Mouse (Mus musculus): ENCODE data around the gene Soat2. TPM values are rescaled to one million over a fixed set of nuclear protein-coding genes. Genes with fewer than 3 reads are reported as not detected.

Soat2 gene
- total RNA-seq, 1 experiment from 2014 or later: 13.3 TPM

GRCm38 (mm10) chr15:102176571-102177316 is 26.4 kb downstream of the Soat2 start:
- ATAC-seq (ENCODE audit: extremely low read depth, insufficient number of reproducible peaks, low FRiP score, poor library complexity, severe bottlenecking): no peak

- no peak for ATAC-seq (ENCODE audit: extremely low read depth, insufficient number of reproducible peaks, low FRiP score, poor library complexity, severe bottlenecking)
Measured at GRCm38 (mm10) chr15:102177417-102177816, 27.1 kb downstream of the Soat2 start.

- peak; percentile 88 for ATAC-seq (ENCODE audit: extremely low read depth, insufficient number of reproducible peaks, low FRiP score, poor library complexity, severe bottlenecking)
Measured at GRCm38 (mm10) chr15:102178279-102178678, 28.0 kb downstream of the Soat2 start.

DNA sequence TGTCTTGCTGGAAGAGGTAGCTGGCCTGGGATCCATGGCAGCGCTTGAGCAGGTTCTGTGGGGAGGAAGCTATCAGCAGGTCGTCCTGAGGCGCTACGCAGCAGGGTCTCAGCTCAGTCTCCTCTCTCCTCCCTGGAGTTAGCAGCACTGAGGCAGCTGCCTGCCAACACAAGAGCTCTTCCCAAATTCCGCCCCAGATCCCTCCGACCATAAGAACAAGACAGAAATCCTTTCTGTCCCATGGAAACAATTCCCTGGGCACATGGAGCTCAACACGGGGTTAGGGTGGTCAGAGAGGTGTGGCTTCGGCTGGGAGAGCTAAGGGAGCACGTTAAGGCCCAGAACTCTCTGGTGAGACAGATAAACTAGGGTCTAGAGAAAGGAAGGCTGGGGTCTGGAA is 28.8 kb downstream of the Soat2 start:
- no peak for ATAC-seq (ENCODE audit: extremely low read depth, insufficient number of reproducible peaks, low FRiP score, poor library complexity, severe bottlenecking)

GRCm38 (mm10) chr15:102179924-102180323 is 29.6 kb downstream of the Soat2 start:
- ATAC-seq (ENCODE audit: extremely low read depth, insufficient number of reproducible peaks, low FRiP score, poor library complexity, severe bottlenecking): no peak

- ATAC-seq (ENCODE audit: extremely low read depth, insufficient number of reproducible peaks, low FRiP score, poor library complexity, severe bottlenecking): no peak
Measured at GRCm38 (mm10) chr15:102183076-102183475, 32.8 kb downstream of the Soat2 start.

GRCm38 (mm10) chr15:102186239-102186638 is 35.9 kb downstream of the Soat2 start:
- ATAC-seq (ENCODE audit: extremely low read depth, insufficient number of reproducible peaks, low FRiP score, poor library complexity, severe bottlenecking): no peak

DNA sequence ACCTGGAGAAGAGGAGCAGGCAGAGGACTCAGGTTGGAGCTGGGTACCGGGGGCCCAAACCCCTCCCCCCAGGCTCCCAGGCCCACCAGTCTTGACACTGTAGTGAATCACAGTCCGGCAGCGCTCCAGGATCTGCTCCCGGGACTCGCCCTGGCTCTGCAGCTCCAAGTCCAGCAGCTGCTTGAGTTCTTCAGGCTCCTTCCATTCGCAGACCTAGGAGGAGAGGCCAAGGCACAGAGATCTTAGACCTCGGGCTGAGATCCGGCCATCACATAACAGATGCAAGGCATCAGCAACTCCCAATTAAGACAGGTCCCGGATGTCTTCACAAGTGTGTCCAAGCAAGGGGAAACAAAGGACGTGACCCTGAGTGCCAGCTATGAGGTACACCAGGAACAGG is 37.8 kb downstream of the Soat2 start:
- no peak for ATAC-seq (ENCODE audit: extremely low read depth, insufficient number of reproducible peaks, low FRiP score, poor library complexity, severe bottlenecking)

GRCm38 (mm10) chr15:102188883-102189282 is 38.6 kb downstream of the Soat2 start:
- no peak for ATAC-seq (ENCODE audit: extremely low read depth, insufficient number of reproducible peaks, low FRiP score, poor library complexity, severe bottlenecking)

DNA sequence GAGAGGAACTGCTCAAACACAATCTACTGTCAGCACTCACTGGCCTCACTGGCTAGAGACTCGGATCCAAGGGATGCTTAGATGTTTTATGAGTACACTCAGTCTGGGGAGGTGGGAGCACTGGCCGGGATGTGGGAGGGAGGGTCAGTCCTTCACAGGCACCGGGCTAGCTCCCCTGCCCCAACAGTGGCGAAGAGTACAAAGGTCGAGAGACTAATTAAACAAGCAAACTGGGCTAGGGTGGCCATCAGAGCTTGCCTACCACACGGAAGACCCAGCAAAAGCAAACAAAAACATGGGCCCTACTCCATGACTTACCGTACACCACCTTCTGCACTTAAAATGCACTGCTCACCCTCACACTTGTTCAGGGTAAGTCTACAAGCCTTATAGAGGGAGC is 41.4 kb downstream of the Soat2 start:
- ATAC-seq (ENCODE audit: extremely low read depth, insufficient number of reproducible peaks, low FRiP score, poor library complexity, severe bottlenecking): no peak

- peak; percentile 32; the same call in 1 of the 2 replicates for ATAC-seq (ENCODE audit: extremely low read depth, insufficient number of reproducible peaks, low FRiP score, poor library complexity, severe bottlenecking)
Measured at GRCm38 (mm10) chr15:102192271-102192812, 42.0 kb downstream of the Soat2 start.

- ATAC-seq (ENCODE audit: extremely low read depth, insufficient number of reproducible peaks, low FRiP score, poor library complexity, severe bottlenecking): no peak
Measured at GRCm38 (mm10) chr15:102192820-102193386, 42.6 kb downstream of the Soat2 start.

- ATAC-seq (ENCODE audit: extremely low read depth, insufficient number of reproducible peaks, low FRiP score, poor library complexity, severe bottlenecking): no peak
Measured at GRCm38 (mm10) chr15:102193652-102194051, 43.3 kb downstream of the Soat2 start.

GRCm38 (mm10) chr15:102194439-102194838 is 44.1 kb downstream of the Soat2 start:
- no peak for ATAC-seq (ENCODE audit: extremely low read depth, insufficient number of reproducible peaks, low FRiP score, poor library complexity, severe bottlenecking)

DNA sequence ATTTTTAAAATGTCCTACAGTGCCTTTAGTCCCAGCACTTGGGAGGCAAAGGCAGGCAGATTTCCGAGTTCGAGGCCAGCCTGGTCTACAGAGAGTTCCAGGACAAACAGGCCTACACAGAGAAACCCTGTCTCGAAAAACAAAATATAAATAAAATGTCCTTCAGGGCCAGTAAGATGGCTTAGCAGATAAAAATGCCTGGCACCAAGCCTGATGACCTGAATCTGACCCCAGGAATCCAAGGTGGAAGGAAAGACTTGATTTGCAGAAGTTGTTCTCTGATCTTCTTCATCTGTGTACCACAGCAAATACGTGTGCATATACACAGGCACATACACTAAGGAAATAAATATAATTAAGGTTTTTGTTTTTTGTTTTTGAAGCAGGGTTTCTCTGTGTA is 45.0 kb downstream of the Soat2 start:
- no peak for ATAC-seq (ENCODE audit: extremely low read depth, insufficient number of reproducible peaks, low FRiP score, poor library complexity, severe bottlenecking)

GRCm38 (mm10) chr15:102198841-102199240 is 48.5 kb downstream of the Soat2 start:
- no peak for ATAC-seq (ENCODE audit: extremely low read depth, insufficient number of reproducible peaks, low FRiP score, poor library complexity, severe bottlenecking)

GRCm38 (mm10) chr15:102202971-102203834 is 52.9 kb downstream of the Soat2 start, which contains the start of gene Zfp740:
Gene Zfp740, plus strand, starts transcription at chr15:102203249.
- ATAC-seq (ENCODE audit: extremely low read depth, insufficient number of reproducible peaks, low FRiP score, poor library complexity, severe bottlenecking): peak; percentile 86

- peak; percentile 17; the same call in 1 of the 2 replicates for ATAC-seq (ENCODE audit: extremely low read depth, insufficient number of reproducible peaks, low FRiP score, poor library complexity, severe bottlenecking)
Measured at GRCm38 (mm10) chr15:102203835-102204381, 53.6 kb downstream of the Soat2 start.

Data from neutrophil, adult 5-6 weeks (primary cell).